Comparison of ENCODE assay signal across 20 mouse cellular contexts in the genomic region with DNA sequence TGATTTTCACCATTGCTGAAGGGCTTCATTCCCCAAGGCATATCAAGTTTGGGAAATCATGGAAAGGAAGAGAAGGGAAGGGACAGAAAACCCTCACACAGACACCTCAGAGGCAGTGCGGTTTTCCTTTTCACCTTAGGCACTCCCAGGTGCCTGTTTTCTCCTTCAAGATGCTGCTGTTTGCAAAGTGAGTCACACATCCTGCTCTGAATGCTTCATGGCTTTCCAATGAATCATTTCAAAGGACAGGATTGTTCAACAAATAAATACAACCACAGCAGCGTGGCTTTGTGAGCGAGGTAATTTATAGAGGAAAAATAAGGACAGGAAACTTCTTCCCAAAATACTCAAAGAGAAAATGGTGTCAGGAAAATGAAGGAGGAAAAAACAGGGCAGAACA. TPM values are rescaled to one million over a fixed set of nuclear protein-coding genes. Genes with fewer than 3 reads are reported as not detected.
DNase-seq lines count a peak whose midpoint lies in the region; ATAC-seq and TF ChIP-seq lines count a peak whose summit lies in the region.
"Had no signal": no experiment of that assay in that cellular context is flagged by ENCODE, and none has a peak within 500 bp of the region (broad histone marks: within the 10 kb centered on the region; RNA-seq: fewer than 3 reads in every experiment).

No protein-coding gene starts in this region.

- H3K9me3 ChIP-seq in forebrain, embryonic 11.5 days (ENCODE audit: control insufficient read depth, low read length) = no peaks in the 10 kb centered on the region
- H3K9me3 ChIP-seq in forebrain, embryonic 13.5 days (replicated peaks) = no peaks in the 10 kb centered on the region
- H3K9me3 ChIP-seq: heart, embryonic 13.5 days; hindbrain, embryonic 10.5 days; intestine, embryonic 15.5 days; limb, embryonic 13.5 days had no signal

- ATAC-seq in forebrain, embryonic 11.5 days (replicated peaks; ENCODE audit: low FRiP score) = no peak
- no peak for ATAC-seq in forebrain, embryonic 13.5 days
- ATAC-seq: activated CD4-positive, CD25-positive, alpha-beta regulatory T cell, adult 4 months; intestine, embryonic 15.5 days had no signal

- H3K27me3 ChIP-seq in forebrain, embryonic 11.5 days (ENCODE audit: control insufficient read depth, insufficient read depth, low read length) = no peaks in the 10 kb centered on the region
- H3K27me3 ChIP-seq in forebrain, embryonic 13.5 days = no peaks in the 10 kb centered on the region
- H3K27me3 ChIP-seq in C2C12 (ENCODE audit: control insufficient read depth, insufficient read depth, insufficient read length) (no peaks in the 10 kb centered on the region), myocyte (ENCODE audit: control insufficient read depth, insufficient read depth, insufficient read length) (no peaks in the 10 kb centered on the region)
- H3K27me3 ChIP-seq: heart, embryonic 13.5 days; intestine, embryonic 15.5 days; limb, embryonic 13.5 days had no signal

- H3K4me1 ChIP-seq in forebrain, embryonic 11.5 days (replicated peaks; ENCODE audit: control insufficient read depth, insufficient read depth, low read length) = no peaks in the 10 kb centered on the region
- peaks cover 8% of the 10 kb centered on the region for H3K4me1 ChIP-seq in forebrain, embryonic 13.5 days
- no peaks in the 10 kb centered on the region for H3K4me1 ChIP-seq in lung, adult 2 months (ENCODE audit: control insufficient read depth, insufficient read depth, low read length)
- H3K4me1 ChIP-seq: intestine, embryonic 15.5 days had no signal

- H3ac ChIP-seq in C2C12 (ENCODE audit: control insufficient read depth, insufficient read length, low read depth) (no peak overlapping the region), myocyte (ENCODE audit: control insufficient read depth, insufficient read length) (no peak overlapping the region)

- 0 out of 2 replicates have a peak overlapping the region, but pooled peaks have one; percentile 1 for H3K27ac ChIP-seq in forebrain, embryonic 11.5 days (ENCODE audit: low read depth, low read length)
- H3K27ac ChIP-seq in forebrain, embryonic 13.5 days = no peak overlapping the region
- H3K27ac ChIP-seq: heart, embryonic 13.5 days; hindbrain, embryonic 10.5 days; intestine, embryonic 15.5 days; limb, embryonic 13.5 days had no signal

- no peak for TF ChIP-seq CTCF in lung, adult 2 months (IDR thresholded peaks at IDR 0.05; ENCODE audit: insufficient read depth, low read length)
- no peak for TF ChIP-seq CTCF in C2C12 (IDR thresholded peaks at IDR 0.05; ENCODE audit: control insufficient read depth, insufficient read depth, insufficient read length)

- 91% methylated on average over 3 of the region's 3 CpGs for WGBS in forebrain, embryonic 11.5 days
- WGBS in forebrain, embryonic 13.5 days = 83% methylated on average over 3 of the region's 3 CpGs
- WGBS in lung, adult 2 months = 36% methylated on average over 3 of the region's 3 CpGs

- no peak for DNase-seq in forebrain, embryonic 11.5 days (ENCODE audit: low spot score)
- DNase-seq in lung, adult 18-20 months = peak; percentile 17 to 49
- no peak for DNase-seq in lung, adult 2 months
- no peak for DNase-seq in ovary, postnatal 10 days (ENCODE audit: low spot score)
- no peak for DNase-seq in thymus, postnatal 10 days (ENCODE audit: low spot score in 2 of 2)
- DNase-seq: cerebellum, adult 8-10 months; gastrocnemius, postnatal 10 days; kidney, postnatal 14 days; right cerebral cortex, postnatal 25 days; thymus, postnatal 25 days had no signal

- no peak overlapping the region for H3K4me3 ChIP-seq in forebrain, embryonic 11.5 days (ENCODE audit: low read depth, low read length)
- H3K4me3 ChIP-seq in forebrain, embryonic 13.5 days = no peak overlapping the region
- H3K4me3 ChIP-seq in lung, adult 2 months (replicated peaks; ENCODE audit: extremely low read depth, low read depth, low read length) = no peak overlapping the region
- H3K4me3 ChIP-seq in C2C12 (ENCODE audit: insufficient read depth, poor library complexity, severe bottlenecking) = no peak overlapping the region
- no peak overlapping the region for H3K4me3 ChIP-seq in myocyte
- H3K4me3 ChIP-seq: erythroblast, embryonic 14.5 days; heart, embryonic 13.5 days; hindbrain, embryonic 10.5 days; intestine, embryonic 15.5 days; limb, embryonic 13.5 days had no signal

- TF ChIP-seq POLR2A in lung, adult 2 months (IDR thresholded peaks at IDR 0.05; ENCODE audit: borderline replicate concordance, extremely low read depth, low read depth, low read length) = no peak
- no peak for TF ChIP-seq POLR2A in myocyte (IDR thresholded peaks at IDR 0.05; ENCODE audit: insufficient read length, low read depth)

- H3K79me2 ChIP-seq in C2C12 (ENCODE audit: control insufficient read depth, insufficient read depth) (peaks cover 54% of the 10 kb centered on the region), myocyte (ENCODE audit: control insufficient read depth, insufficient read depth) (peaks cover 5% of the 10 kb centered on the region)

- no peak overlapping the region for H3K9ac ChIP-seq in forebrain, embryonic 11.5 days (ENCODE audit: low read length)
- H3K9ac ChIP-seq in forebrain, embryonic 13.5 days = no peak overlapping the region
- H3K9ac ChIP-seq: heart, embryonic 13.5 days; intestine, embryonic 15.5 days; limb, embryonic 13.5 days had no signal

- no peak overlapping the region for H3K4me2 ChIP-seq in forebrain, embryonic 11.5 days (ENCODE audit: low read depth, low read length, severe bottlenecking)
- no peak overlapping the region for H3K4me2 ChIP-seq in forebrain, embryonic 13.5 days
- peak overlapping the region; percentile 16 for H3K4me2 ChIP-seq in myocyte (ENCODE audit: low read depth)
- H3K4me2 ChIP-seq: heart, embryonic 13.5 days; intestine, embryonic 15.5 days; limb, embryonic 13.5 days had no signal

- peaks cover 10% of the 10 kb centered on the region for H3K79me3 ChIP-seq in C2C12 (ENCODE audit: low read depth)

- H3K36me3 ChIP-seq in forebrain, embryonic 11.5 days (ENCODE audit: control insufficient read depth, insufficient read depth, low read length) = no peaks in the 10 kb centered on the region
- H3K36me3 ChIP-seq in forebrain, embryonic 13.5 days (ENCODE audit: poor library complexity, severe bottlenecking) = no peaks in the 10 kb centered on the region
- peaks cover 18% of the 10 kb centered on the region for H3K36me3 ChIP-seq in C2C12 (ENCODE audit: control insufficient read depth, insufficient read depth)
- H3K36me3 ChIP-seq in myocyte (ENCODE audit: control insufficient read depth, insufficient read depth) = no peaks in the 10 kb centered on the region
- H3K36me3 ChIP-seq: hindbrain, embryonic 10.5 days; intestine, embryonic 15.5 days had no signal

TF ChIP-seq in C2C12, 6 proteins besides CTCF, POLR2A, EP300 and RAD21:
- TF ChIP-seq CEBPB (IDR thresholded peaks at IDR 0.05; ENCODE audit: low read depth) (no peak), FOSL1 (IDR thresholded peaks at IDR 0.05; ENCODE audit: insufficient read depth, low read length, poor library complexity, severe bottlenecking) (peak; percentile 91), MAX (IDR thresholded peaks at IDR 0.05) (peak; percentile 75), USF1 (IDR thresholded peaks at IDR 0.05; ENCODE audit: low read depth) (no peak), MYOD1 (IDR thresholded peaks at IDR 0.05; ENCODE audit: control insufficient read depth, insufficient read length, low read depth) (peak; percentile 28), MYOG (IDR thresholded peaks at IDR 0.05; ENCODE audit: control insufficient read depth, extremely low read depth, insufficient read length) (no peak)

TF ChIP-seq in myocyte, 11 proteins besides CTCF, POLR2A, EP300 and RAD21:
- TF ChIP-seq USF1 (IDR thresholded peaks at IDR 0.05; ENCODE audit: low read depth) (no peak), CEBPB (IDR thresholded peaks at IDR 0.05; ENCODE audit: insufficient read depth, poor library complexity, severe bottlenecking) (no peak), MYOD1 (IDR thresholded peaks at IDR 0.05; ENCODE audit: control insufficient read depth in 1 of 3, insufficient read length in 2 of 3, low read depth in 2 of 3) (no peak), TCF12 (IDR thresholded peaks at IDR 0.05; ENCODE audit: insufficient read depth, poor library complexity, severe bottlenecking) (no peak), MAX (IDR thresholded peaks at IDR 0.05; ENCODE audit: low read depth) (no peak), REST (IDR thresholded peaks at IDR 0.05; ENCODE audit: insufficient read depth, insufficient read length) (no peak), SRF (IDR thresholded peaks at IDR 0.05; ENCODE audit: control insufficient read depth, insufficient read length, low read depth) (no peak)

RNA-seq across cellular contexts. Expression of a gene that starts 47.3 kb away (rescaled TPM):
- polyA plus RNA-seq in forebrain, embryonic 11.5 days (2014; fragmentation: Nextera tagmentation; extraction: Ambion mirVana) = 0.80 and 2.1 TPM in 2 replicates
- 1.6 and 3.9 TPM in 2 replicates for polyA plus RNA-seq in forebrain, embryonic 13.5 days (2015; fragmentation: Nextera tagmentation; extraction: Ambion mirVana)
- 8.8 and 11.0 TPM in 2 replicates for polyA plus RNA-seq in lung, adult 2 months (2012; rRNA removed)
- polyA plus RNA-seq in C2C12 (2012; fragmentation: generic; extraction: Trizol) (0.94 TPM), myocyte (2012; fragmentation: generic; extraction: Trizol) (0.84 TPM)

RNA-seq across cellular contexts. Expression of a gene that starts 52.8 kb away (rescaled TPM):
- polyA plus RNA-seq in forebrain, embryonic 11.5 days (2014; fragmentation: Nextera tagmentation; extraction: Ambion mirVana) = 0.37 TPM in 1 of 2 replicates, not detected in the other
- not detected in 2 replicates for polyA plus RNA-seq in forebrain, embryonic 13.5 days (2015; fragmentation: Nextera tagmentation; extraction: Ambion mirVana)
- 0.11 and 0.22 TPM in 2 replicates for polyA plus RNA-seq in lung, adult 2 months (2012; rRNA removed)
- polyA plus RNA-seq in C2C12 (2012; fragmentation: generic; extraction: Trizol) = not detected
- polyA plus RNA-seq in myocyte (2012; fragmentation: generic; extraction: Trizol) = not detected
- polyA plus RNA-seq: heart, embryonic 13.5 days; hindbrain, embryonic 10.5 days; intestine, embryonic 15.5 days; limb, embryonic 13.5 days; liver, embryonic 16.5 days had no signal

RNA-seq across cellular contexts. Expression of a gene that starts 53.2 kb away (rescaled TPM):
- 15.1 and 15.5 TPM in 2 replicates for polyA plus RNA-seq in forebrain, embryonic 11.5 days (2014; fragmentation: Nextera tagmentation; extraction: Ambion mirVana)
- 19.8 and 22.1 TPM in 2 replicates for polyA plus RNA-seq in forebrain, embryonic 13.5 days (2015; fragmentation: Nextera tagmentation; extraction: Ambion mirVana)
- 90.4 and 119 TPM in 2 replicates for polyA plus RNA-seq in lung, adult 2 months (2012; rRNA removed)
- polyA plus RNA-seq in C2C12 (2012; fragmentation: generic; extraction: Trizol) = 31.0 TPM
- polyA plus RNA-seq in myocyte (2012; fragmentation: generic; extraction: Trizol) = 33.7 TPM

RNA-seq across cellular contexts. Expression of a gene that starts 54.1 kb away (rescaled TPM):
- 98.9 and 109 TPM in 2 replicates for polyA plus RNA-seq in forebrain, embryonic 11.5 days (2014; fragmentation: Nextera tagmentation; extraction: Ambion mirVana)
- polyA plus RNA-seq in forebrain, embryonic 13.5 days (2015; fragmentation: Nextera tagmentation; extraction: Ambion mirVana) = 87.7 and 103 TPM in 2 replicates
- polyA plus RNA-seq in lung, adult 2 months (2012; rRNA removed) = 51.7 and 61.1 TPM in 2 replicates
- polyA plus RNA-seq in C2C12 (2012; fragmentation: generic; extraction: Trizol) = 127 TPM
- 76.2 TPM for polyA plus RNA-seq in myocyte (2012; fragmentation: generic; extraction: Trizol)

RNA-seq across cellular contexts. Expression of a gene that starts 55.2 kb away (rescaled TPM):
- 25.4 and 28.4 TPM in 2 replicates for polyA plus RNA-seq in forebrain, embryonic 11.5 days (2014; fragmentation: Nextera tagmentation; extraction: Ambion mirVana)
- 37.6 and 40.4 TPM in 2 replicates for polyA plus RNA-seq in forebrain, embryonic 13.5 days (2015; fragmentation: Nextera tagmentation; extraction: Ambion mirVana)
- 9.9 and 13.1 TPM in 2 replicates for polyA plus RNA-seq in lung, adult 2 months (2012; rRNA removed)
- polyA plus RNA-seq in C2C12 (2012; fragmentation: generic; extraction: Trizol) = 11.2 TPM
- 5.9 TPM for polyA plus RNA-seq in myocyte (2012; fragmentation: generic; extraction: Trizol)

Comparison
In these comparisons a context has a peak if more than half of its experiments do, and no peak if none do; other contexts are left out.
1. DNase-seq: peak in lung, adult 18-20 months (2 of 2); none in forebrain, embryonic 11.5 days (single experiment), lung, adult 2 months (single experiment), ovary, postnatal 10 days (single experiment) and thymus, postnatal 10 days (0 of 2).